Mouse (Mus musculus): ENCODE measurements around the gene Slamf9.

DNA sequence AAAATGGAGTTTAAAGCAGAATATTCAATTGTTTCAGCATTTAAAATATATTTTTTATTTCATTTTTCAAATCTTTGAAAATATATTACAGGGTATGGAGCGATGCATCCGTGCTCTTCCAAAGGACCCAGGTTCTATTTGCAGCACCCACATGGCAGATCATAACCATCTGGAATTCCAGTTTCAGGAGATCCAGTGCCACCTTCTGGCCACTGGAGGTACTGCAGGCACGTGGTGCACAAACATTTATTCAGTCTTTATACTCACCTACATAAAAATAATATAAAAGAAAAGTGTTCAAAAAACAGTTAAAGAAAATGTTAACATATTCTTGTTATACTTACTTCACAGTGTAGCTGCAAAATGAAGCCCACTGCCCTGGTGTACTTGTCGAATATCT, 42.9 kb downstream of the Slamf9 start:
- peak; percentile 63; the same call in 1 of the 2 replicates for TF ChIP-seq CTCF (IDR thresholded peaks at IDR 0.05; ENCODE audit: low read depth, low read length)
- no peak for TF ChIP-seq POLR2A (IDR thresholded peaks at IDR 0.05; ENCODE audit: borderline replicate concordance, low read depth, low read length)
